Mouse (Mus musculus): Measurements from ENCODE around the gene Eci2. TPM values are rescaled to one million over a fixed set of nuclear protein-coding genes. Genes with fewer than 3 reads are reported as not detected.
"Not testable (repeated sequence)": the region's sequence is repeated elsewhere in the genome, so short reads cannot be mapped to it uniquely, and the experiment has no call there.

Gene Eci2
- polyA plus RNA-seq, 1 experiment from 2014 or later, result 205 TPM

DNA sequence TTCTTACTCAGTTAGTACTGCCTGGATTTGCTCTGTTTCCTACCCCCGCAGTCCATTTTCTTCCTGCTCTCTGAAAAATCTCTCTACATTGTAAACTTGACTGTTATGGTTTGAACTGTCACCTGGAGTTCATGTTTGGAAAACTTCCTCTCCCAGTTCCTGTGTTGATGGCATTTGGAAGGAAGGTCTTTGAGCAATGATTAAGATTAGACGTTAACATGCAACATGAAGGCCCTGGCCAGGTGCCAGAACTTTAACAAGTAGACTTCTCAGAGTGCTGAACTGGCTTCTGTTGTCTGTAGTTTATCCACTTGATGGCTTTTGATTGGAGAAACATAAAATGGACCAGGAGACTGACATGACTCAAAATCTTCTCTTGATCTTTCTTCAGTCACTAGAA is 31.0 kb downstream of the Eci2 start:
- no peak for ATAC-seq
- no peak for TF ChIP-seq CTCF (IDR thresholded peaks at IDR 0.05; ENCODE audit: low read depth)
- H3K9me3 ChIP-seq (ENCODE audit: control insufficient read depth), result no peaks in the 10 kb centered on the region
- H3K4me2 ChIP-seq (replicated peaks; ENCODE audit: low read depth), result no peak overlapping the region
- H3K9ac ChIP-seq (ENCODE audit: low read depth, low read length), result no peak overlapping the region
- H3K4me1 ChIP-seq (replicated peaks; ENCODE audit: control insufficient read depth, insufficient read depth, low read length), result peaks cover 13% of the 10 kb centered on the region; the same call in 1 of the 2 replicates
- no peak overlapping the region for H3K27ac ChIP-seq (ENCODE audit: low read depth, low read length)
- no peak overlapping the region for H3K4me3 ChIP-seq (ENCODE audit: low read depth, low read length)
- no peaks in the 10 kb centered on the region for H3K36me3 ChIP-seq (ENCODE audit: control insufficient read depth, insufficient read depth)
- WGBS, result 25% methylated on average over 2 of the region's 2 CpGs
- H3K27me3 ChIP-seq (replicated peaks; ENCODE audit: control insufficient read depth, insufficient read depth, low read length), result no peaks in the 10 kb centered on the region

DNA sequence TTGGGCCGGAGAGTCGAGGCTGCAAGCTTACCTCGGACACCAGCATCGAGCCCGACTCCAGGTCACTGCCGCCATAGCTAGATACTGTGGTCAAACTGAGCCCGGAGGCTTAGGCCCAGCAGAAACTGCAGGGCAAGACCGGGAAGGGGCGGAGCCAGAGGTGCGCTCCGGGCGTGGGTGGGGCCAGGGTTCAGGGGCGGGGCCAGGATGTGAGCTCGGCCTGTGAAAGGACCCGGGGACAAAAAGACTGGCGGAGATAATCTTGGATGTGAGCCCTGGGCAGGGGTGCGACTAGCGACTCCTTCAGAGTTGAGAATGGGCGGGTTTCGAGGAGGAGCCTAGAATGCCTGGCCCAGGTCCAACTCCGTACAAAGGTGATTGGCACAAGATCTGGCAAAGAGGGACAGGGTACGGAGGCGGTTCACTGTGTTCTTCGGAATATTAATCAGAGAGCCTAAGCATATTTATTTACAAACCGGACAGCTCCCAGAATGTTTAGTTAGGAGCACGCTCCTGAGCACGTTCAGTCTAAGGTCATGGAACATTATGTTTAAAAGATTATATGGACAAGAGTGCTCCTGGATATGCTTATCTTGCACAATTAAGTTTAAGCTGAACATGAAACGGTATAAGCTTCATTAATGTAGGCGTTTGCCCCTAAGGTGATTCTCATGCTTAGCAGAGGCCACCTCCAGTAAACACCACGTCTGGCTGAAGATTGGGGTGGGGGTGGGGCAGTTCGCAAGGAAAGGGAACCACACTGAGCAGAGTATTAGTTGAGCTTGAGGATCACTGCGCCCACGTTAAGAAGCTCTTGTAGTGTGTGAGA is 32.7 kb downstream of the Eci2 start:
- peak overlapping the region; percentile 84 for H3K9ac ChIP-seq (ENCODE audit: low read depth, low read length)
- no peak for TF ChIP-seq CTCF (IDR thresholded peaks at IDR 0.05; ENCODE audit: low read depth)
- no peaks in the 10 kb centered on the region for H3K9me3 ChIP-seq (ENCODE audit: control insufficient read depth)
- peak overlapping the region; percentile 63 for H3K4me3 ChIP-seq (ENCODE audit: low read depth, low read length)
- peaks cover 13% of the 10 kb centered on the region; the same call in 1 of the 2 replicates for H3K4me1 ChIP-seq (replicated peaks; ENCODE audit: control insufficient read depth, insufficient read depth, low read length)
- peak; percentile 95 for ATAC-seq
- no peaks in the 10 kb centered on the region for H3K27me3 ChIP-seq (replicated peaks; ENCODE audit: control insufficient read depth, insufficient read depth, low read length)
- H3K4me2 ChIP-seq (replicated peaks; ENCODE audit: low read depth), result peak overlapping the region; percentile 86
- H3K36me3 ChIP-seq (ENCODE audit: control insufficient read depth, insufficient read depth), result peaks cover 8% of the 10 kb centered on the region
- WGBS, result under 1% methylated on average over 33 of the region's 33 CpGs
- peak overlapping the region; percentile 91 for H3K27ac ChIP-seq (ENCODE audit: low read depth, low read length)

- no peaks in the 10 kb centered on the region for H3K27me3 ChIP-seq (replicated peaks; ENCODE audit: control insufficient read depth, insufficient read depth, low read length)
- H3K27ac ChIP-seq (ENCODE audit: low read depth, low read length), result peak overlapping the region; percentile 91
- no peaks in the 10 kb centered on the region for H3K9me3 ChIP-seq (ENCODE audit: control insufficient read depth)
- H3K4me2 ChIP-seq (replicated peaks; ENCODE audit: low read depth), result peak overlapping the region; percentile 86
- H3K4me3 ChIP-seq (ENCODE audit: low read depth, low read length), result peak overlapping the region; percentile 63
- peaks cover 13% of the 10 kb centered on the region; the same call in 1 of the 2 replicates for H3K4me1 ChIP-seq (replicated peaks; ENCODE audit: control insufficient read depth, insufficient read depth, low read length)
- WGBS, result under 1% methylated on average over 22 of the region's 22 CpGs
- H3K36me3 ChIP-seq (ENCODE audit: control insufficient read depth, insufficient read depth), result peaks cover 15% of the 10 kb centered on the region
- no peak for TF ChIP-seq CTCF (IDR thresholded peaks at IDR 0.05; ENCODE audit: low read depth)
- peak overlapping the region; percentile 84 for H3K9ac ChIP-seq (ENCODE audit: low read depth, low read length)
- ATAC-seq, result peak; percentile 52
Measured at GRCm38 (mm10) chr13:34993595-34993982, 33.3 kb downstream of the Eci2 start.

GRCm38 (mm10) chr13:34993085-34993484 is 33.8 kb downstream of the Eci2 start:
- Histone ChIP-seq H3K36me3 (ENCODE audit: control insufficient read depth, insufficient read depth) (peaks cover 20% of the 10 kb centered on the region), H3K27me3 (replicated peaks; ENCODE audit: control insufficient read depth, insufficient read depth, low read length) (no peaks in the 10 kb centered on the region), H3K27ac (ENCODE audit: low read depth, low read length) (peak overlapping the region; percentile 91; the same call in 1 of the 2 replicates), H3K4me1 (replicated peaks; ENCODE audit: control insufficient read depth, insufficient read depth, low read length) (peaks cover 13% of the 10 kb centered on the region; the same call in 1 of the 2 replicates), H3K4me2 (replicated peaks; ENCODE audit: low read depth) (peak overlapping the region; percentile 86), H3K4me3 (ENCODE audit: low read depth, low read length) (peak overlapping the region; percentile 63), H3K9me3 (ENCODE audit: control insufficient read depth) (no peaks in the 10 kb centered on the region), H3K9ac (ENCODE audit: low read depth, low read length) (peak overlapping the region; percentile 84; the same call in 1 of the 2 replicates)
- ATAC-seq, result no peak
- no peak for TF ChIP-seq CTCF (IDR thresholded peaks at IDR 0.05; ENCODE audit: low read depth)
- 61% methylated on average over 4 of the region's 4 CpGs for WGBS

DNA sequence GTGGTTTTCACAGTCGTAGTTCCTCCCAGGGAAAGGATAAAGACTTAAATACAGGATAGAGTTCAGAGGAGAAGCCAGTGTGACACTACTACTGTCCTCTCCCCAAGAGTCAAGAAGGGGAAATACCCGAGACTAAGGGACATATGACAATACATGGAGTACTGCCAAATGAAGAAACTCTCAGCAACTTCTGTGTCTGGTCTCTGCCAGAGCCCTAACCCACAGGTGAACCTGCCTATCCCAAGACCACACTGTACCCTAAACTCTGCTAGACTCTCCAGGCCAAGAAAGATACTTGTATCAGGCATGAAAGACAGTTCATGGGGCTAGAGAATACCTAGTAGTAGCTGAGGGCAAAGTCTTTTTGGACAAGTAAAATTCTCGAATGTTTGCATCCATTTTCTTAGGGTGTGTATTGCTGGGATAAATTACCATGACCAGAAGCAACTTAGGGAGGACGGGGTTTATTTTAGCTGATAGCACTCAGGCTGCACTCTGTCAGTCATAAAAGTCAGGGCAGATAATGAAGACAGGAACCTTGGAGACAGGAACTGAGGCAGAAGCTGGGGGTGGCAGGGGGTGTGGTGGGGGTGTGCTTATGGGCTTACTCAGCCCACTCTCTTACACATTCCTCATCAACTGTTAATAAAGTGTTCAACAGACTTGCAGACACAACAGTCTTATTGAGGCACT is 35.2 kb downstream of the Eci2 start:
- Histone ChIP-seq H3K36me3 (ENCODE audit: control insufficient read depth, insufficient read depth) (peaks cover 33% of the 10 kb centered on the region), H3K9ac (ENCODE audit: low read depth, low read length) (no peak overlapping the region), H3K27ac (ENCODE audit: low read depth, low read length) (no peak overlapping the region), H3K4me2 (replicated peaks; ENCODE audit: low read depth) (peak overlapping the region; percentile 40), H3K27me3 (replicated peaks; ENCODE audit: control insufficient read depth, insufficient read depth, low read length) (no peaks in the 10 kb centered on the region), H3K4me3 (ENCODE audit: low read depth, low read length) (no peak overlapping the region), H3K4me1 (replicated peaks; ENCODE audit: control insufficient read depth, insufficient read depth, low read length) (peaks cover 13% of the 10 kb centered on the region; the same call in 1 of the 2 replicates), H3K9me3 (ENCODE audit: control insufficient read depth) (no peaks in the 10 kb centered on the region)
- no peak for ATAC-seq
- 52% methylated on average over 4 of the region's 4 CpGs for WGBS
- no peak for TF ChIP-seq CTCF (IDR thresholded peaks at IDR 0.05; ENCODE audit: low read depth)

GRCm38 (mm10) chr13:34983479-34983878 is 43.4 kb downstream of the Eci2 start:
- H3K9ac ChIP-seq (ENCODE audit: low read depth, low read length); H3K4me2 ChIP-seq (replicated peaks; ENCODE audit: low read depth); H3K27me3 ChIP-seq (replicated peaks; ENCODE audit: control insufficient read depth, insufficient read depth, low read length); H3K4me3 ChIP-seq (ENCODE audit: low read depth, low read length); ATAC-seq; H3K27ac ChIP-seq (ENCODE audit: low read depth, low read length); H3K9me3 ChIP-seq (ENCODE audit: control insufficient read depth); H3K4me1 ChIP-seq (replicated peaks; ENCODE audit: control insufficient read depth, insufficient read depth, low read length): not testable (repeated sequence)
- H3K36me3 ChIP-seq (ENCODE audit: control insufficient read depth, insufficient read depth), result peaks cover 83% of the 10 kb centered on the region
- WGBS, result 92% methylated on average over 1 of the region's 1 CpGs

GRCm38 (mm10) chr13:34978635-34979034 is 48.3 kb downstream of the Eci2 start:
- 81% methylated on average over 5 of the region's 5 CpGs for WGBS
- H3K9me3 ChIP-seq (ENCODE audit: control insufficient read depth); H3K4me1 ChIP-seq (replicated peaks; ENCODE audit: control insufficient read depth, insufficient read depth, low read length); H3K4me3 ChIP-seq (ENCODE audit: low read depth, low read length); H3K9ac ChIP-seq (ENCODE audit: low read depth, low read length); H3K4me2 ChIP-seq (replicated peaks; ENCODE audit: low read depth); H3K27ac ChIP-seq (ENCODE audit: low read depth, low read length); H3K27me3 ChIP-seq (replicated peaks; ENCODE audit: control insufficient read depth, insufficient read depth, low read length); ATAC-seq: not testable (repeated sequence)
- peaks cover 58% of the 10 kb centered on the region for H3K36me3 ChIP-seq (ENCODE audit: control insufficient read depth, insufficient read depth)

Data from intestine, postnatal 0 days (tissue).